Mouse (Mus musculus): Measurements from ENCODE around the gene Sh3pxd2a. TPM values are rescaled to one million over a fixed set of nuclear protein-coding genes. Genes with fewer than 3 reads are reported as not detected.

The Sh3pxd2a gene
- total and polyA plus RNA-seq, 3 experiments: 33.1 to 90.0 (median 68.2) TPM

- peak; percentile 18 for DNase-seq
These were observed 27.7 kb upstream of the Sh3pxd2a start for GRCm38 (mm10) chr19:47491853-47492252.

GRCm38 (mm10) chr19:47489233-47489632, 25.0 kb upstream of the Sh3pxd2a start:
- DNase-seq: no peak

- DNase-seq: peak; percentile 39
These were observed 24.0 kb upstream of the Sh3pxd2a start for GRCm38 (mm10) chr19:47488250-47488649.

- DNase-seq: no peak
These were observed 23.4 kb upstream of the Sh3pxd2a start for GRCm38 (mm10) chr19:47487572-47487971.

- peak; percentile 30 for DNase-seq
These were observed 21.9 kb upstream of the Sh3pxd2a start for GRCm38 (mm10) chr19:47485997-47486566.

- no peak for DNase-seq
These were observed 19.9 kb upstream of the Sh3pxd2a start for GRCm38 (mm10) chr19:47484110-47484509.

- no peak for DNase-seq
These were observed 19.1 kb upstream of the Sh3pxd2a start for GRCm38 (mm10) chr19:47483346-47483745.

- DNase-seq: no peak
These were observed 9.3 kb upstream of the Sh3pxd2a start for GRCm38 (mm10) chr19:47473453-47473852.

GRCm38 (mm10) chr19:47472881-47473400, 8.7 kb upstream of the Sh3pxd2a start:
- peak; percentile 80 for DNase-seq

- DNase-seq: no peak
These were observed 7.6 kb upstream of the Sh3pxd2a start for GRCm38 (mm10) chr19:47471808-47472207.

- DNase-seq: no peak
These were observed 4.5 kb upstream of the Sh3pxd2a start for GRCm38 (mm10) chr19:47468750-47469149.

GRCm38 (mm10) chr19:47466775-47467174, 2.6 kb upstream of the Sh3pxd2a start:
- no peak for DNase-seq

GRCm38 (mm10) chr19:47465467-47465866, 1.3 kb upstream of the Sh3pxd2a start:
- DNase-seq: no peak

GRCm38 (mm10) chr19:47463636-47464303, 431 bp downstream of the Sh3pxd2a start:
- DNase-seq: peak; percentile 84

- no peak for DNase-seq
These were observed 995 bp downstream of the Sh3pxd2a start for GRCm38 (mm10) chr19:47463206-47463605.

GRCm38 (mm10) chr19:47462725-47463124, 1.5 kb downstream of the Sh3pxd2a start:
- DNase-seq: no peak

GRCm38 (mm10) chr19:47461838-47462237, 2.4 kb downstream of the Sh3pxd2a start:
- DNase-seq: no peak

GRCm38 (mm10) chr19:47461386-47461785, 2.8 kb downstream of the Sh3pxd2a start:
- DNase-seq: no peak

GRCm38 (mm10) chr19:47460120-47460960, 3.9 kb downstream of the Sh3pxd2a start:
- no peak for DNase-seq

- DNase-seq: no peak
These were observed 5.0 kb downstream of the Sh3pxd2a start for GRCm38 (mm10) chr19:47459214-47459613.

GRCm38 (mm10) chr19:47458504-47459161, 5.6 kb downstream of the Sh3pxd2a start:
- no peak for DNase-seq
